Mouse (Mus musculus): ENCODE measurements around the gene Man1a. TPM values are rescaled to one million over a fixed set of nuclear protein-coding genes. Genes with fewer than 3 reads are reported as not detected.

Man1a gene
- polyA plus RNA-seq, 1 experiment from 2014 or later = 10.3 TPM

DNA sequence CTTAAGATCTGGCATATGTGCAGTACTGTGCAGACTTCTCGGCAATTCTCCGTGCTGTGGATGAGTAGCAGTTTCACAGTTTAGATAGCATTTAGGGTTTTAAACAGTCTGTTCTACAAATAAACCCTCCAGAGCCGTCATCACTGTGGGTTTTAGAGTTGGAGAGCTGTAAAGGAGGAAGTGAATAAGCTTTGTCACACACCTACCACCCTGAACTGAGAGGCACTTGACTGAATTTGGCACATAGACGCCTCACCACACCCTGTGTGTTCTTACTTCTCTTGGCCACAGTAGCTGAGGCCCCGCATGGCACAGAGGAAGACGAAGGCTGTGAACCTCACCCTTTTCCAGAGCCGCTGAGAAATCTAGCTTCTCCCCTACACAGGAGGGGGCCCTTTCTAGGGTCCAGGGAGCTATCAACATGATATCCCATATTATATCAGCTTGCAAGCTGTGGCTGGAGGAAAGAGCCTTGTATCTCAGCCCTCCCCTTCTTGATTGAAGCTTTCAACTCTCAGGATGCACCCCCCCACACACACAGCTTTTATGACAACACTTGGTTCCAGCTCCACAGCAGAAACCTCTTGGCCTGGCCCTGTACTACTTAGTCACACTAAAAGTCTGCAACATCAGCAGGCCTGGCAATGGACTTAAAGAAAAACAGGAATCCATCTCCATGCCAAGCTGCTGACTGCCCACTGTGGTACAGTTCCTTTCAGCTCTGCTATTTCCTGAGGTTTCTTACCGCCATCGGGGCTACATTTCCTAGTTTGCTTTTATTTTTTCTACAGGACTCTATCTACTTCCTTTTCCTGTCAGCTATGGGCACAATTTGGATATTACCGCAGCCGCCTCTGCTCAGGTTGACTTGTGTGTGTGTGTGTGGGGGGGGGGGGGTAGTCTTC lies 35.9 kb downstream of the Man1a start:
- Histone ChIP-seq H3K36me3 (ENCODE audit: insufficient read depth, low read length) (no peaks in the 10 kb centered on the region), H3K27ac (no peak overlapping the region), H3K27me3 (ENCODE audit: insufficient read depth, low read length) (no peaks in the 10 kb centered on the region), H3K9me3 (replicated peaks; ENCODE audit: low read length) (no peaks in the 10 kb centered on the region), H3K4me1 (replicated peaks; ENCODE audit: insufficient read depth, low read length) (no peaks in the 10 kb centered on the region), H3K4me3 (replicated peaks; ENCODE audit: low read depth, low read length) (no peak overlapping the region), H3K4me2 (ENCODE audit: low read length) (no peak overlapping the region), H3K9ac (ENCODE audit: low read depth, low read length) (no peak overlapping the region)
- ATAC-seq (replicated peaks; ENCODE audit: low FRiP score, low read depth) (no peak), DNase-seq (ENCODE audit: low spot score) (peak; percentile 26)
- TF ChIP-seq CTCF (IDR thresholded peaks at IDR 0.05; ENCODE audit: low read depth) = no peak
- 78% methylated on average over 11 of the region's 11 CpGs for WGBS

DNA sequence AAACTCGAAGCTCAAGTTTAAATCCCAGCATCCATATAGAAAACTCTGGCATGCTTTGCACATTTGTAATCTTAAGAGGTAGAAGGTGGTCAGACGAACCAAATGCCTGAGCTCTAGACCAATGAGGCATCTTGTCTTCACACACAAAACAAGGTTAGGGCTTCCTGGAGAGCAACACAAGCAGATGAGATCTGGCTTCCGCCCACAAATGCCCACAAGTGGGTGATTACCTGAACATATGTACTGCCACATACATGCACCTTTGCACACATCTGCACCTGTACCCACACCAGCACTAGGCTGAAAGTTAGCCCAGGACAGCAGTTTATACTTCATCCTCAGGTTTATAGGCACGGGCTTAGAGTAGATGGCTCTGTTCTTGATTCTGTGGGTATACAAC lies 36.7 kb downstream of the Man1a start:
- DNase-seq (ENCODE audit: low spot score) (no peak), ATAC-seq (replicated peaks; ENCODE audit: low FRiP score, low read depth) (0 out of 2 replicates have a peak, but pooled peaks have one; percentile 17)
- H3K4me2 ChIP-seq (ENCODE audit: low read length) = no peak overlapping the region
- no peak overlapping the region for H3K9ac ChIP-seq (ENCODE audit: low read depth, low read length)
- no peak for TF ChIP-seq CTCF (IDR thresholded peaks at IDR 0.05; ENCODE audit: low read depth)
- H3K4me3 ChIP-seq (replicated peaks; ENCODE audit: low read depth, low read length) = no peak overlapping the region
- H3K4me1 ChIP-seq (replicated peaks; ENCODE audit: insufficient read depth, low read length) = no peaks in the 10 kb centered on the region
- no peaks in the 10 kb centered on the region for H3K36me3 ChIP-seq (ENCODE audit: insufficient read depth, low read length)
- H3K9me3 ChIP-seq (replicated peaks; ENCODE audit: low read length) = no peaks in the 10 kb centered on the region
- no peak overlapping the region for H3K27ac ChIP-seq
- no peaks in the 10 kb centered on the region for H3K27me3 ChIP-seq (ENCODE audit: insufficient read depth, low read length)
- WGBS = 89% methylated on average over 4 of the region's 4 CpGs

GRCm38 (mm10) chr10:54038734-54039133 lies 37.7 kb downstream of the Man1a start:
- no peak overlapping the region for H3K4me2 ChIP-seq (ENCODE audit: low read length)
- H3K9me3 ChIP-seq (replicated peaks; ENCODE audit: low read length) = no peaks in the 10 kb centered on the region
- no peak overlapping the region for H3K4me3 ChIP-seq (replicated peaks; ENCODE audit: low read depth, low read length)
- H3K36me3 ChIP-seq (ENCODE audit: insufficient read depth, low read length) = no peaks in the 10 kb centered on the region
- H3K9ac ChIP-seq (ENCODE audit: low read depth, low read length) = no peak overlapping the region
- no peaks in the 10 kb centered on the region for H3K4me1 ChIP-seq (replicated peaks; ENCODE audit: insufficient read depth, low read length)
- WGBS = 76% methylated on average over 10 of the region's 10 CpGs
- TF ChIP-seq CTCF (IDR thresholded peaks at IDR 0.05; ENCODE audit: low read depth) = no peak
- H3K27me3 ChIP-seq (ENCODE audit: insufficient read depth, low read length) = no peaks in the 10 kb centered on the region
- ATAC-seq (replicated peaks; ENCODE audit: low FRiP score, low read depth) (no peak), DNase-seq (ENCODE audit: low spot score) (no peak)
- H3K27ac ChIP-seq = no peak overlapping the region

DNA sequence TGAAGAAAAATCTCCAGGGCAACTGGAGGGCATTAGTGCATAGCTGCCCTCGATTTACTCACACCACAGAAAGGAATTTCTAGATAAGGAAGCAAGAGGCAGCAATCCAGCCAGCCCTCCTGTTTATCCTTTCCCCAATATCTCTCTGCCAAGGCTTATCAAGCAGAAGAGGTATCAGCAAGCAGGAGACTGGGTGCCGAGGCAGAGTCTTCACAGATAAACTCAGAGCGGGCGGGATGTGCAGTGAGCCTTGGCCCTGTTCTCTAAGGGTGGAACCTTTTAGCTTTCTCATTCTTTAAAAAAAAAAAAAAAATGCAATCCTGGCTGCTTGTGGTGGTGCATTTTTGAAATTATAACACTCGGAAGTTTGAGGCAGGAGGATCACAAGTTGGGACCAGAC lies 38.2 kb downstream of the Man1a start:
- DNase-seq (ENCODE audit: low spot score) (no peak), ATAC-seq (replicated peaks; ENCODE audit: low FRiP score, low read depth) (no peak)
- no peaks in the 10 kb centered on the region for H3K9me3 ChIP-seq (replicated peaks; ENCODE audit: low read length)
- no peaks in the 10 kb centered on the region for H3K27me3 ChIP-seq (ENCODE audit: insufficient read depth, low read length)
- H3K9ac ChIP-seq (ENCODE audit: low read depth, low read length) = no peak overlapping the region
- 68% methylated on average over 5 of the region's 5 CpGs for WGBS
- no peak overlapping the region for H3K4me2 ChIP-seq (ENCODE audit: low read length)
- H3K27ac ChIP-seq = no peak overlapping the region
- no peak overlapping the region for H3K4me3 ChIP-seq (replicated peaks; ENCODE audit: low read depth, low read length)
- no peaks in the 10 kb centered on the region for H3K4me1 ChIP-seq (replicated peaks; ENCODE audit: insufficient read depth, low read length)
- TF ChIP-seq CTCF (IDR thresholded peaks at IDR 0.05; ENCODE audit: low read depth) = no peak
- H3K36me3 ChIP-seq (ENCODE audit: insufficient read depth, low read length) = no peaks in the 10 kb centered on the region

DNA sequence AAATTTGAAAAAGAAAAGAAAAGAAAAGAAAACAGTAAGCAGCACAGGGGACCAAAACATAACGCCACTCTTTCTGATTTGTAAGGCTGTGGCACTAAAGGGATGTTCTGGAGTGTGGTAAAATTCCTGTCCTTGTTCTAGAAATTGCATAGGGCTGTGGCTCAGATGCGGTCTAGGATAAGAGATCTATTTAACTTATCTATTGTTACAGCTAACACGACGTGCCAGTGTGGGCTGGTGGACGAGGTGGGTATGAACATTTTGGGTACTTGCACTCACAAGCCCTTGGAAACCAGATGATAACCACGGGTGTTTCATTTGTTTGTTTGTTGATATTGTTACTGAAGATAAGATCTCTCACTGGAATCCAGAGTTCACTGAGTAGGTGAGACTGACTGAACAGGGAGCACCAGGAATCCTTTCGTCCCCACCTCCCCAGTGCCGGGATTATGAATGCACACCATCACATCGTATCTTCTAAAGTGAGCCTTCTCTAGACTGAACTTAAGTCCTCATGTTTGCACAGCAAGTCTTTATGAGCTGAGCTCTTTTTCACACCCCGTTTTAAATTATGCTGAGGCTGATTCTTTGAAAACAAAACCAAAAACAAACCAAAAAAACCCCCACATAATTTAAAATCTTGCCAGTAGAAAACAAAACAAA lies 38.9 kb downstream of the Man1a start:
- no peak for DNase-seq (ENCODE audit: low spot score)
- no peak overlapping the region for H3K4me3 ChIP-seq (replicated peaks; ENCODE audit: low read depth, low read length)
- ATAC-seq (replicated peaks; ENCODE audit: low FRiP score, low read depth) = no peak
- H3K36me3 ChIP-seq (ENCODE audit: insufficient read depth, low read length) = no peaks in the 10 kb centered on the region
- 88% methylated on average over 10 of the region's 10 CpGs for WGBS
- no peak for TF ChIP-seq CTCF (IDR thresholded peaks at IDR 0.05; ENCODE audit: low read depth)
- no peak overlapping the region for H3K27ac ChIP-seq
- no peaks in the 10 kb centered on the region for H3K9me3 ChIP-seq (replicated peaks; ENCODE audit: low read length)
- H3K9ac ChIP-seq (ENCODE audit: low read depth, low read length) = no peak overlapping the region
- H3K4me2 ChIP-seq (ENCODE audit: low read length) = no peak overlapping the region
- H3K27me3 ChIP-seq (ENCODE audit: insufficient read depth, low read length) = no peaks in the 10 kb centered on the region
- H3K4me1 ChIP-seq (replicated peaks; ENCODE audit: insufficient read depth, low read length) = no peaks in the 10 kb centered on the region

GRCm38 (mm10) chr10:54035586-54035985 lies 40.8 kb downstream of the Man1a start:
- H3K9me3 ChIP-seq (replicated peaks; ENCODE audit: low read length) = no peaks in the 10 kb centered on the region
- no peak overlapping the region for H3K9ac ChIP-seq (ENCODE audit: low read depth, low read length)
- H3K27me3 ChIP-seq (ENCODE audit: insufficient read depth, low read length) = no peaks in the 10 kb centered on the region
- 97% methylated on average over 1 of the region's 1 CpGs for WGBS
- no peak overlapping the region for H3K27ac ChIP-seq
- no peaks in the 10 kb centered on the region for H3K36me3 ChIP-seq (ENCODE audit: insufficient read depth, low read length)
- H3K4me2 ChIP-seq (ENCODE audit: low read length) = no peak overlapping the region
- no peak overlapping the region for H3K4me3 ChIP-seq (replicated peaks; ENCODE audit: low read depth, low read length)
- no peaks in the 10 kb centered on the region for H3K4me1 ChIP-seq (replicated peaks; ENCODE audit: insufficient read depth, low read length)
- no peak for TF ChIP-seq CTCF (IDR thresholded peaks at IDR 0.05; ENCODE audit: low read depth)
- no peak for DNase-seq (ENCODE audit: low spot score)
- no peak for ATAC-seq (replicated peaks; ENCODE audit: low FRiP score, low read depth)

All from kidney, postnatal 0 days (tissue).